Comparison of ENCODE assay signal across 32 mouse cellular contexts in genomic region chrX:38330695-38331406, GRCm38 (mm10). TPM values are rescaled to one million over a fixed set of nuclear protein-coding genes. Genes with fewer than 3 reads are reported as not detected.
DNase-seq lines count a peak whose midpoint lies in the region; ATAC-seq lines count a peak whose summit lies in the region.
"Had no signal": no experiment of that assay in that cellular context is flagged by ENCODE, and none has a peak within 500 bp of the region (broad histone marks: within the 10 kb centered on the region; RNA-seq: fewer than 3 reads in every experiment).

No protein-coding gene starts in this region.

- H3K9ac ChIP-seq in hindbrain, embryonic 16.5 days (ENCODE audit: low read depth, low read length) = no peak overlapping the region
- H3K9ac ChIP-seq in hindbrain, embryonic 14.5 days = no peak overlapping the region
- H3K9ac ChIP-seq in forebrain, embryonic 13.5 days = no peak overlapping the region
- H3K9ac ChIP-seq: hindbrain, embryonic 15.5 days; intestine, embryonic 15.5 days; liver, embryonic 14.5 days; neural tube, embryonic 13.5 days; stomach, embryonic 15.5 days had no signal

- H3K4me1 ChIP-seq in hindbrain, embryonic 16.5 days (ENCODE audit: control insufficient read depth, insufficient read depth, low read depth, low read length) = no peaks in the 10 kb centered on the region
- H3K4me1 ChIP-seq in hindbrain, embryonic 14.5 days (replicated peaks; ENCODE audit: control insufficient read depth, insufficient read depth, low read length) = no peaks in the 10 kb centered on the region
- H3K4me1 ChIP-seq in forebrain, embryonic 13.5 days = peaks cover 5% of the 10 kb centered on the region; the same call in 1 of the 2 replicates
- no peaks in the 10 kb centered on the region for H3K4me1 ChIP-seq in midbrain, embryonic 10.5 days
- H3K4me1 ChIP-seq: hindbrain, embryonic 15.5 days; intestine, embryonic 15.5 days; stomach, embryonic 15.5 days had no signal

- H3K27me3 ChIP-seq in hindbrain, embryonic 16.5 days (replicated peaks; ENCODE audit: control insufficient read depth, insufficient read depth, low read length) = no peaks in the 10 kb centered on the region
- H3K27me3 ChIP-seq in hindbrain, embryonic 14.5 days (ENCODE audit: control insufficient read depth, insufficient read depth, low read length) = no peaks in the 10 kb centered on the region
- H3K27me3 ChIP-seq in forebrain, embryonic 13.5 days = no peaks in the 10 kb centered on the region
- no peaks in the 10 kb centered on the region for H3K27me3 ChIP-seq in midbrain, embryonic 10.5 days (ENCODE audit: low read depth, poor library complexity, severe bottlenecking)
- H3K27me3 ChIP-seq: hindbrain, embryonic 15.5 days; intestine, embryonic 15.5 days; neural tube, embryonic 13.5 days; stomach, embryonic 15.5 days had no signal

- no peaks in the 10 kb centered on the region for H3K9me3 ChIP-seq in hindbrain, embryonic 16.5 days (ENCODE audit: control insufficient read depth, low read length)
- no peaks in the 10 kb centered on the region for H3K9me3 ChIP-seq in hindbrain, embryonic 14.5 days (ENCODE audit: control insufficient read depth, low read length)
- no peaks in the 10 kb centered on the region for H3K9me3 ChIP-seq in forebrain, embryonic 13.5 days (replicated peaks)
- no peaks in the 10 kb centered on the region for H3K9me3 ChIP-seq in midbrain, embryonic 10.5 days (replicated peaks)
- H3K9me3 ChIP-seq: hindbrain, embryonic 15.5 days; intestine, embryonic 15.5 days; neural tube, embryonic 13.5 days; stomach, embryonic 15.5 days had no signal

- H3K4me2 ChIP-seq in hindbrain, embryonic 16.5 days (ENCODE audit: low read length) = no peak overlapping the region
- H3K4me2 ChIP-seq in hindbrain, embryonic 14.5 days (replicated peaks) = no peak overlapping the region
- no peak overlapping the region for H3K4me2 ChIP-seq in forebrain, embryonic 13.5 days
- H3K4me2 ChIP-seq: heart, embryonic 11.5 days; hindbrain, embryonic 15.5 days; intestine, embryonic 15.5 days; neural tube, embryonic 13.5 days; stomach, embryonic 15.5 days had no signal

- 0 out of 2 replicates have a peak, but pooled peaks have one; percentile 37 for ATAC-seq in hindbrain, embryonic 16.5 days
- ATAC-seq in hindbrain, embryonic 14.5 days (ENCODE audit: low FRiP score) = no peak
- ATAC-seq in forebrain, embryonic 13.5 days = peak; percentile 77
- ATAC-seq: CD4-positive, CD25-positive, alpha-beta regulatory T cell, adult 4 months; intestine, embryonic 15.5 days had no signal

- 55% methylated on average over 4 of the region's 4 CpGs for WGBS in hindbrain, embryonic 16.5 days
- WGBS in hindbrain, embryonic 14.5 days = 62% methylated on average over 4 of the region's 4 CpGs
- WGBS in forebrain, embryonic 13.5 days = 37% methylated on average over 4 of the region's 4 CpGs
- WGBS in midbrain, embryonic 10.5 days = 73% methylated on average over 4 of the region's 4 CpGs

- H3K27ac ChIP-seq in hindbrain, embryonic 16.5 days (ENCODE audit: low read depth, low read length) = no peak overlapping the region
- no peak overlapping the region for H3K27ac ChIP-seq in hindbrain, embryonic 14.5 days
- H3K27ac ChIP-seq in forebrain, embryonic 13.5 days = no peak overlapping the region
- no peak overlapping the region for H3K27ac ChIP-seq in midbrain, embryonic 10.5 days (replicated peaks)
- H3K27ac ChIP-seq: gastrocnemius, adult 2 months; hindbrain, embryonic 15.5 days; intestine, embryonic 15.5 days; layer of hippocampus, adult 2 months; left cerebral cortex, adult 2 months; liver, embryonic 14.5 days; macrophage; neural tube, embryonic 13.5 days; stomach, embryonic 15.5 days had no signal

- H3K4me3 ChIP-seq in hindbrain, embryonic 16.5 days (ENCODE audit: low read length) = no peak overlapping the region
- H3K4me3 ChIP-seq in hindbrain, embryonic 14.5 days (replicated peaks; ENCODE audit: low read length) = no peak overlapping the region
- H3K4me3 ChIP-seq in forebrain, embryonic 13.5 days = no peak overlapping the region
- no peak overlapping the region for H3K4me3 ChIP-seq in midbrain, embryonic 10.5 days
- H3K4me3 ChIP-seq: erythroblast, embryonic 14.5 days; gastrocnemius, adult 2 months; hindbrain, embryonic 15.5 days; intestine, embryonic 15.5 days; layer of hippocampus, adult 2 months; left cerebral cortex, adult 2 months; myocyte; neural tube, embryonic 13.5 days; stomach, embryonic 15.5 days had no signal

- no peaks in the 10 kb centered on the region for H3K36me3 ChIP-seq in hindbrain, embryonic 16.5 days (ENCODE audit: control insufficient read depth, insufficient read depth, low read length)
- no peaks in the 10 kb centered on the region for H3K36me3 ChIP-seq in hindbrain, embryonic 14.5 days (replicated peaks; ENCODE audit: control insufficient read depth, insufficient read depth)
- no peaks in the 10 kb centered on the region for H3K36me3 ChIP-seq in forebrain, embryonic 13.5 days (ENCODE audit: poor library complexity, severe bottlenecking)
- H3K36me3 ChIP-seq in midbrain, embryonic 10.5 days = no peaks in the 10 kb centered on the region
- H3K36me3 ChIP-seq: hindbrain, embryonic 15.5 days; intestine, embryonic 15.5 days; neural tube, embryonic 13.5 days; stomach, embryonic 15.5 days had no signal

- no peak for DNase-seq in hindbrain, embryonic 14.5 days (ENCODE audit: low spot score)
- peak; percentile 16 for DNase-seq in ES-CJ7 (ENCODE audit: low read depth, low spot score)
- DNase-seq in Muller cell, postnatal 12 days (ENCODE audit: inconsistent ontology term) = peak; percentile 31
- DNase-seq in embryo, embryonic 10 days (ENCODE audit: low spot score) = no peak
- DNase-seq in cerebellum, adult 11-12 months = no peak
- no peak for DNase-seq in midbrain, embryonic 10.5 days (ENCODE audit: low spot score)
- DNase-seq: cerebellum, adult 11 months; cerebellum, adult 9-11 months; gastrocnemius, adult 2 months; gastrocnemius, postnatal 36 days; heart, adult 18-20 months; heart, postnatal 4 days; kidney, adult 2 months; kidney, postnatal 36 days; lung, adult 2 months; lung, postnatal 10 days; right cerebral cortex, postnatal 25 days had no signal

RNA-seq across cellular contexts. Expression of gene Atp1b4, which starts 14.9 kb away (rescaled TPM):
- 0.06 and 1.7 TPM in 2 replicates for polyA plus RNA-seq in hindbrain, embryonic 16.5 days (2015; fragmentation: Nextera tagmentation; extraction: Ambion mirVana)
- not detected in 2 replicates for polyA plus RNA-seq in hindbrain, embryonic 14.5 days (2014; fragmentation: Nextera tagmentation; extraction: Ambion mirVana)
- polyA plus RNA-seq in forebrain, embryonic 13.5 days (2015; fragmentation: Nextera tagmentation; extraction: Ambion mirVana) = not detected in 2 replicates
- not detected in 2 replicates for polyA plus RNA-seq in midbrain, embryonic 10.5 days (2016; fragmentation: Nextera tagmentation; extraction: Ambion mirVana)
- polyA plus RNA-seq: CD4-positive, CD25-positive, alpha-beta regulatory T cell, adult 4 months; erythroblast, embryonic 14.5 days; heart, embryonic 11.5 days; hindbrain, embryonic 15.5 days; liver, embryonic 14.5 days; macrophage; midbrain, postnatal 0 days; myocyte had no signal

Comparison
In these comparisons a context has a peak if more than half of its experiments do, and no peak if none do; other contexts are left out.
1. DNase-seq: peak in ES-CJ7 (single experiment) and Muller cell, postnatal 12 days (single experiment); none in hindbrain, embryonic 14.5 days (single experiment), embryo, embryonic 10 days (single experiment), cerebellum, adult 11-12 months (single experiment) and midbrain, embryonic 10.5 days (single experiment).